Mouse (Mus musculus): Measurements from ENCODE around the gene Rapgef2. TPM values are rescaled to one million over a fixed set of nuclear protein-coding genes. Genes with fewer than 3 reads are reported as not detected.

The Rapgef2 gene
- total RNA-seq, 2 experiments from 2014 or later: 34.9 to 35.6 TPM

- intact Hi-C loops (cut with DNase I): no loop called here
- DNase-seq: no peak
Observed at GRCm38 (mm10) chr3:79129044-79129600, 157.2 kb downstream of the Rapgef2 start.

GRCm38 (mm10) chr3:79127797-79128196 is 158.5 kb downstream of the Rapgef2 start:
- no peak for DNase-seq
- intact Hi-C loops (cut with DNase I): no loop called here

- intact Hi-C loops (cut with DNase I): no loop called here
- DNase-seq: no peak
Observed at GRCm38 (mm10) chr3:79126857-79127256, 159.5 kb downstream of the Rapgef2 start.

GRCm38 (mm10) chr3:79121391-79121790 is 164.9 kb downstream of the Rapgef2 start:
- intact Hi-C loops (cut with DNase I): no loop called here
- no peak for DNase-seq

- no peak for DNase-seq
- intact Hi-C loops (cut with DNase I): no loop called here
Observed at GRCm38 (mm10) chr3:79119983-79120382, 166.3 kb downstream of the Rapgef2 start.

GRCm38 (mm10) chr3:79110153-79110552 is 176.2 kb downstream of the Rapgef2 start:
- intact Hi-C loops (cut with DNase I): no loop called here
- DNase-seq: peak; percentile 25 to 42

GRCm38 (mm10) chr3:79108246-79108645 is 178.1 kb downstream of the Rapgef2 start:
- DNase-seq: no peak

GRCm38 (mm10) chr3:79106360-79106759 is 180.0 kb downstream of the Rapgef2 start:
- DNase-seq: no peak
- intact Hi-C loops (cut with DNase I): no loop called here

More at GRCm38 (mm10) chr3:79108246-79108645, 178.1 kb downstream of the Rapgef2 start:
- intact Hi-C loops (cut with DNase I): no loop called here

GRCm38 (mm10) chr3:79103604-79104003 is 182.7 kb downstream of the Rapgef2 start:
- DNase-seq: no peak
- intact Hi-C loops (cut with DNase I): loop anchor here (5.0 kb wide), 1 partner anchor 94 kb away; no protein-coding TSS in a partner anchor

GRCm38 (mm10) chr3:79101737-79102136 is 184.6 kb downstream of the Rapgef2 start:
- no peak for DNase-seq
- intact Hi-C loops (cut with DNase I): loop anchor here (5.0 kb wide), 1 partner anchor 96 kb away; no protein-coding TSS in a partner anchor

GRCm38 (mm10) chr3:79100831-79101230 is 185.5 kb downstream of the Rapgef2 start:
- no peak for DNase-seq
- intact Hi-C loops (cut with DNase I): loop anchor here (5.0 kb wide), 1 partner anchor 96 kb away; no protein-coding TSS in a partner anchor

GRCm38 (mm10) chr3:79089091-79089490 is 197.2 kb downstream of the Rapgef2 start:
- intact Hi-C loops (cut with DNase I): no loop called here
- DNase-seq: no peak

- intact Hi-C loops (cut with DNase I): no loop called here
- no peak for DNase-seq
Observed at GRCm38 (mm10) chr3:79088461-79088860, 197.9 kb downstream of the Rapgef2 start.

- intact Hi-C loops (cut with DNase I): no loop called here
- DNase-seq: no peak
Observed at GRCm38 (mm10) chr3:79086282-79086681, 200.0 kb downstream of the Rapgef2 start.

GRCm38 (mm10) chr3:79083881-79084280 is 202.4 kb downstream of the Rapgef2 start:
- no peak for DNase-seq
- intact Hi-C loops (cut with DNase I): no loop called here

- no peak for DNase-seq
- intact Hi-C loops (cut with DNase I): no loop called here
Observed at GRCm38 (mm10) chr3:79083030-79083429, 203.3 kb downstream of the Rapgef2 start.

- intact Hi-C loops (cut with DNase I): loop anchor here (10.0 kb wide), 1 partner anchor 516 kb away; the partner anchor contains the start of gene Ppid
- no peak for DNase-seq
Observed at GRCm38 (mm10) chr3:79079076-79079475, 207.2 kb downstream of the Rapgef2 start.

GRCm38 (mm10) chr3:79074970-79075369 is 211.3 kb downstream of the Rapgef2 start:
- no peak for DNase-seq
- intact Hi-C loops (cut with DNase I): loop anchor here (5.0 to 10.0 kb wide), 3 partner anchors 107 to 520 kb away; partner anchors contain the start of gene Ppid

GRCm38 (mm10) chr3:79073541-79074244 is 212.6 kb downstream of the Rapgef2 start:
- intact Hi-C loops (cut with DNase I): loop anchor here (5.0 to 10.0 kb wide), 3 partner anchors 109 to 521 kb away; partner anchors contain the start of gene Ppid
- DNase-seq: no peak

- intact Hi-C loops (cut with DNase I): loop anchor here (5.0 to 10.0 kb wide), 3 partner anchors 111 to 523 kb away; partner anchors contain the start of gene Ppid
- peak; percentile 40 to 46 for DNase-seq
Observed at GRCm38 (mm10) chr3:79071561-79071960, 214.8 kb downstream of the Rapgef2 start.

GRCm38 (mm10) chr3:79069891-79070290 is 216.4 kb downstream of the Rapgef2 start:
- no peak for DNase-seq
- intact Hi-C loops (cut with DNase I): loop anchor here (5.0 to 10.0 kb wide), 3 partner anchors 112 to 525 kb away; partner anchors contain the start of gene Ppid
